Mouse (Mus musculus): ENCODE results near the gene Ano8. TPM values are rescaled to one million over a fixed set of nuclear protein-coding genes. Genes with fewer than 3 reads are reported as not detected.
"Not testable (repeated sequence)": the region's sequence is repeated elsewhere in the genome, so short reads cannot be mapped to it uniquely, and the experiment has no call there.

The Ano8 gene
- total RNA-seq, 2 experiments from 2014 or later: 14.6 to 15.3 TPM

- intact Hi-C loops (cut with DNase I): no loop called here
- no peak for DNase-seq
Observed at GRCm38 (mm10) chr8:71454668-71455067, 31.1 kb downstream of the Ano8 start.

- intact Hi-C loops (cut with DNase I): no loop called here
- DNase-seq: no peak
Observed at GRCm38 (mm10) chr8:71452669-71453068, 33.1 kb downstream of the Ano8 start.

- DNase-seq: no peak
- intact Hi-C loops (cut with DNase I): no loop called here
Observed at GRCm38 (mm10) chr8:71451777-71452176, 34.0 kb downstream of the Ano8 start.

GRCm38 (mm10) chr8:71451337-71451736, 34.4 kb downstream of the Ano8 start:
- intact Hi-C loops (cut with DNase I): no loop called here

GRCm38 (mm10) chr8:71445096-71445495, 40.7 kb downstream of the Ano8 start:
- DNase-seq: no peak
- intact Hi-C loops (cut with DNase I): no loop called here

More at GRCm38 (mm10) chr8:71451337-71451736, 34.4 kb downstream of the Ano8 start:
- no peak for DNase-seq

- intact Hi-C loops (cut with DNase I): loop anchor here (1.0 to 2.0 kb wide), 4 partner anchors 53 to 219 kb away; partner anchors contain the start of gene Fam129c
- DNase-seq: peak; percentile 58 to 80
Observed at GRCm38 (mm10) chr8:71441404-71441803, 44.4 kb downstream of the Ano8 start.

- intact Hi-C loops (cut with DNase I): no loop called here
- no peak for DNase-seq
Observed at GRCm38 (mm10) chr8:71437041-71437440, 48.7 kb downstream of the Ano8 start.

- intact Hi-C loops (cut with DNase I); DNase-seq: not testable (repeated sequence)
Observed at GRCm38 (mm10) chr8:71432935-71433334, 52.8 kb downstream of the Ano8 start.

Other genes with a start within 250 kb of the Ano8 start
- gene Myo9b, start 213.2 kb downstream of the Ano8 start, total RNA-seq (2021): 10 to 100 TPM; 41.0 to 43.5 TPM
- gene Haus8, start 213.0 kb downstream of the Ano8 start, total RNA-seq (2021): 10 to 100 TPM; 38.9 to 52.7 TPM
- gene Use1, start 119.1 kb downstream of the Ano8 start, total RNA-seq (2021): 100 to 1,000 TPM; 110 to 116 TPM
- 10 to 100 TPM; 10.8 to 11.3 TPM for gene Ocel1, start 114.7 kb downstream of the Ano8 start, total RNA-seq (2021)
- gene Nr2f6, start 104.0 kb downstream of the Ano8 start, total RNA-seq (2021): 10 to 100 TPM; 57.8 to 60.1 TPM
- 10 to 100 TPM; 38.0 to 42.7 TPM for gene Ushbp1, start 90.2 kb downstream of the Ano8 start, total RNA-seq (2021)
- 10 to 100 TPM; 65.1 to 65.7 TPM for gene Babam1, start 89.1 kb downstream of the Ano8 start, total RNA-seq (2021)
- gene Ankle1, start 80.0 kb downstream of the Ano8 start, total RNA-seq (2021): 1 to 10 TPM; 2.8 to 3.4 TPM
- gene Abhd8, start 22.3 kb downstream of the Ano8 start, total RNA-seq (2021): 10 to 100 TPM; 31.7 to 34.6 TPM
- 100 to 1,000 TPM; 103 to 116 TPM for gene Mrpl34, start 21.0 kb downstream of the Ano8 start, total RNA-seq (2021)
- 10 to 100 TPM; 37.8 to 39.1 TPM for gene Dda1, start 16.8 kb downstream of the Ano8 start, total RNA-seq (2021)
- gene Gtpbp3, start 2.1 kb upstream of the Ano8 start, total RNA-seq (2021): 10 to 100 TPM; 19.7 to 22.1 TPM
- gene Plvap, start 25.8 kb upstream of the Ano8 start, total RNA-seq (2021): 10 to 100 TPM; 21.8 to 22.0 TPM
- under 1 TPM in 1 of 2 experiments, not detected in 1; 0.17 TPM for gene Ccdc194, start 39.7 kb upstream of the Ano8 start, total RNA-seq (2021)
- gene Bst2, start 51.5 kb upstream of the Ano8 start, total RNA-seq (2021): 10 to 100 TPM; 13.0 to 13.5 TPM
- gene Mvb12a, start 57.0 kb upstream of the Ano8 start, total RNA-seq (2021): 10 to 100 TPM; 30.2 to 32.5 TPM
- gene Tmem221, start 72.9 kb upstream of the Ano8 start, total RNA-seq (2021): under 1 TPM in 1 of 2 experiments, not detected in 1; 0.27 TPM
- under 1 TPM in 1 of 2 experiments, not detected in 1; 0.12 TPM for gene Nxnl1, start 80.6 kb upstream of the Ano8 start, total RNA-seq (2021)
- gene Slc27a1, start 82.9 kb upstream of the Ano8 start, total RNA-seq (2021): 100 to 1,000 TPM; 118 to 120 TPM
- 10 to 100 TPM; 78.8 to 87.3 TPM for gene Pgls, start 106.2 kb upstream of the Ano8 start, total RNA-seq (2021)
- gene Fam129c, start 111.7 kb upstream of the Ano8 start, total RNA-seq (2021): 1 to 10 TPM in 1 of 2 experiments, under 1 TPM in 1; 0.81 to 1.3 TPM
- 10 to 100 TPM; 46.3 to 54.9 TPM for gene Colgalt1, start 125.0 kb upstream of the Ano8 start, total RNA-seq (2021)
- gene Unc13a, start 185.8 kb upstream of the Ano8 start, total RNA-seq (2021): 1 to 10 TPM; 1.1 to 1.5 TPM
- 10 to 100 TPM; 14.3 to 15.0 TPM for gene Jak3, start 190.3 kb upstream of the Ano8 start, total RNA-seq (2021)
- 1 to 10 TPM; 5.1 to 5.4 TPM for gene Insl3, start 203.3 kb upstream of the Ano8 start, total RNA-seq (2021)
- gene B3gnt3, start 215.8 kb upstream of the Ano8 start, total RNA-seq (2021): 10 to 100 TPM; 12.0 to 12.2 TPM
- 1 to 10 TPM; 1.3 to 2.4 TPM for gene Fcho1, start 239.8 kb upstream of the Ano8 start, total RNA-seq (2021)

All from heart, postnatal 10 days (tissue).